Mouse (Mus musculus) cortical plate, adult 2 months (tissue): Measurements from ENCODE around the gene Gm20816. TPM values are rescaled to one million over a fixed set of nuclear protein-coding genes. Genes with fewer than 3 reads are reported as not detected.
"Not testable (repeated sequence)": the region's sequence is repeated elsewhere in the genome, so short reads cannot be mapped to it uniquely, and the experiment has no call there.

Source experiments
- H3K27ac ChIP-seq: fragments of 200-500 bp; 2 replicates; pipeline ENCODE4 v1.5.1; 2012; ENCODE audit warnings: low read length, control low read depth, inconsistent platforms; ENCODE audit not compliant: insufficient read depth
- H3K4me1 ChIP-seq: fragments of 200-500 bp; 2 replicates; pipeline ENCODE4 v1.6.1; 2011; ENCODE audit warnings: low read length; ENCODE audit not compliant: control insufficient read depth, insufficient read depth
- H3K4me3 ChIP-seq: fragments of 200-500 bp; 2 replicates; pipeline ENCODE4 v1.5.1; 2011; ENCODE audit warnings: mild to moderate bottlenecking, low read length, control low read depth; ENCODE audit not compliant: insufficient read depth
- polyA plus RNA-seq: library from polyadenylated mRNA; depleted of rRNA; stranded (reverse); fragments of >200 nt; gene quantifications from 2 replicates; pipeline ENCODE4 v1.2.3, GENCODE M21; 2012; rRNA removed

Gene Gm20816
- polyA plus RNA-seq, result not detected in 2 replicates

GRCm38 (mm10) chrY:68537655-68538054, at the start of gene Gm20816:
Gm20816 (plus strand) TSS chrY:68537955.
- H3K4me3 ChIP-seq, H3K27ac ChIP-seq, H3K4me1 ChIP-seq: not testable (repeated sequence)

Other genes starting within 250 kb of the Gm20816 start
- gene Gm20937, start 243.1 kb upstream of the Gm20816 start, polyA plus RNA-seq, result not detected in 2 replicates